Mouse (Mus musculus) ES-Bruce4 (cell line): ENCODE results near the gene Anks3. TPM values are rescaled to one million over a fixed set of nuclear protein-coding genes. Genes with fewer than 3 reads are reported as not detected.

Source experiments
- H3K27ac ChIP-seq: 2 replicates; pipeline ENCODE4 v1.5.1; 2012; ENCODE audit warnings: low read length, inconsistent platforms; ENCODE audit not compliant: insufficient read depth
- H3K27me3 ChIP-seq: 2 replicates; pipeline ENCODE4 v1.6.1; 2012; ENCODE audit warnings: mild to moderate bottlenecking, low read length, inconsistent platforms; ENCODE audit not compliant: control insufficient read depth, poor library complexity, insufficient read depth, severe bottlenecking
- H3K36me3 ChIP-seq: 2 replicates; pipeline ENCODE4 v1.6.1; 2012; ENCODE audit warnings: inconsistent platforms, mild to moderate bottlenecking, low read length, moderate library complexity; ENCODE audit not compliant: control insufficient read depth, poor library complexity, insufficient read depth, severe bottlenecking
- H3K4me1 ChIP-seq: one replicate; pipeline ENCODE4 v1.8.1; 2011; ENCODE audit warnings: low read length; ENCODE audit not compliant: control insufficient read depth, insufficient read depth
- H3K4me3 ChIP-seq: 2 replicates; pipeline ENCODE4 v1.5.1; 2011; ENCODE audit warnings: low read depth, mild to moderate bottlenecking, low read length
- H3K9ac ChIP-seq: 2 replicates; pipeline ENCODE4 v1.6.1; 2012; ENCODE audit warnings: low read depth, mild to moderate bottlenecking, inconsistent platforms; ENCODE audit not compliant: poor library complexity, severe bottlenecking
- H3K9me3 ChIP-seq: replicated peaks from 2 replicates; pipeline ENCODE4 v1.6.1; 2012; ENCODE audit warnings: mild to moderate bottlenecking, low read length, inconsistent platforms; ENCODE audit not compliant: control insufficient read depth, poor library complexity, insufficient read depth, severe bottlenecking
- CTCF ChIP-seq: IDR thresholded peaks from one replicate; pipeline ENCODE4 v1.8.1; 2011; ENCODE audit warnings: low read depth, low read length
- EP300 ChIP-seq: IDR thresholded peaks from 2 replicates; pipeline ENCODE4 v1.6.1; 2011; ENCODE audit warnings: low read depth, low read length; ENCODE audit not compliant: insufficient read depth
- POLR2A ChIP-seq: IDR thresholded peaks from one replicate; pipeline ENCODE4 v1.8.1; 2011; ENCODE audit warnings: low read length; ENCODE audit not compliant: insufficient read depth
- polyA plus RNA-seq: library from polyadenylated mRNA; stranded (reverse); fragments of >200 nt; gene quantifications from 2 replicates; pipeline ENCODE4 v1.2.4, GENCODE M21; 2011; ENCODE audit warnings: low read depth; ENCODE audit not compliant: missing spikeins, insufficient read depth, insufficient read length

Gene Anks3
- polyA plus RNA-seq, 1 experiment, result 28.4 TPM

DNA sequence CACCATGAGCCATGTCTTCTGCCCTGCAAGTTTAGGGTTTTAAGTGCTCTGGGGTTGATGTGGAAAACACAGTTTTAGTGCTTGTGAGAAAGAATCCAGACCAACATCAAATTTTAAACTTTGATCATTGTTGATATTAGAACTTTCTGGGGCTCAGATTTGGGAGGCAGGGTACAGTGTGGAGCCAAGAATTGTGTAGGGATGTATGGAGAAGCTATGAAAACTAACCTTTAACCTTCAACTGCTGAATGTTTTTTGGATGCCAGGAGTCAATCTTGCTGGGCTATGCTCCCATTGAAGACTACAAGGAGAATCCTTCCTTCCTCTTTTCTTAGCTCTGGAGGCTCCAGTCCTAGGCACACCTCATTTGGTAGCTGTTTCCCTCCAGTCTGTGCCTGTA is 57.4 kb downstream of the Anks3 start:
- Histone ChIP-seq H3K36me3 (no peaks in the 10 kb centered on the region), H3K4me3 (no peak overlapping the region), H3K9me3 (no peaks in the 10 kb centered on the region), H3K27me3 (no peaks in the 10 kb centered on the region), H3K9ac (no peak overlapping the region), H3K4me1 (peaks cover 2% of the 10 kb centered on the region), H3K27ac (no peak overlapping the region)
- TF ChIP-seq CTCF (no peak), POLR2A (no peak), EP300 (no peak)

DNA sequence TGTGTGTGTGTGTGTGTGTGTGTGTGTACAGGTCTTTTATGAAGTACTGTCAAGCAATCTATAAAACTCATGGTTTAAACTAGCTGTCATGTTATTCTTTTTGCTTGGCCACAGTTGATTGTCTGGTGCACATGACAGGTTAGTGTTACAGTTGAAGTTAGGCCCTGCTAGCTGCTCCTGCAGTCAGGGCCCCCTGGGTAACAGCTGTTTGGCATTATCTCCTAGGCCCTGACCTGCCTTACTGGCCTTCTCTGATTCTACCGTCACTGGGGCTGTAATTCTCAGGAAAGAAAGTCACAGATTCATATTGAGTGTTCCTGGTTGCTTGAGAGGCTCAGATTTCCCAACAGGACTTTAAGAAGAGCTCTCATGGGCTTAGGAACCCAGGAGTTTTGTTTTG is 58.4 kb downstream of the Anks3 start:
- Histone ChIP-seq H3K27me3 (no peaks in the 10 kb centered on the region), H3K36me3 (no peaks in the 10 kb centered on the region), H3K27ac (no peak overlapping the region), H3K9me3 (no peaks in the 10 kb centered on the region), H3K4me3 (no peak overlapping the region), H3K9ac (no peak overlapping the region), H3K4me1 (peaks cover 2% of the 10 kb centered on the region)
- no peak for TF ChIP-seq POLR2A
- TF ChIP-seq CTCF, result no peak
- no peak for TF ChIP-seq EP300

DNA sequence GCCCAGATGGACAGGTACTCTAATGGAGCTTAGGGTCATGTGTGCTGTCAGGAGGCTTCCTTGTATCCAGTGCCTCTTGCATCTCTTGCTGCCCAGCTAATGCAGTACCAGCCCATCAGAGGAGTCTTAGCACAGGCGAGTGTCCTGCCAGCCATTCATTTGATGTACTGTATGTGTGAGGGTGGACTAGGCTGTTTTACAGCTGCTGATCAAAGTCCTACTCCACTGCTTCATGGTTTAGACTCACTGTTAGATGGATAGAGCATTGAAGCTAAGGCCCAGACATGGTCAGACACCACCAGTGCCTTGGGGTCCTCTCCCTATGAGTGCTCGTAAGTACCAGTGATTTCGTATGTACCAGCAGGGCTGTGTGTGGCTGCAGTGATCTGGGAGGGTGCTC is 59.1 kb downstream of the Anks3 start:
- H3K4me1 ChIP-seq, result peaks cover 2% of the 10 kb centered on the region
- H3K9ac ChIP-seq, result no peak overlapping the region

DNA sequence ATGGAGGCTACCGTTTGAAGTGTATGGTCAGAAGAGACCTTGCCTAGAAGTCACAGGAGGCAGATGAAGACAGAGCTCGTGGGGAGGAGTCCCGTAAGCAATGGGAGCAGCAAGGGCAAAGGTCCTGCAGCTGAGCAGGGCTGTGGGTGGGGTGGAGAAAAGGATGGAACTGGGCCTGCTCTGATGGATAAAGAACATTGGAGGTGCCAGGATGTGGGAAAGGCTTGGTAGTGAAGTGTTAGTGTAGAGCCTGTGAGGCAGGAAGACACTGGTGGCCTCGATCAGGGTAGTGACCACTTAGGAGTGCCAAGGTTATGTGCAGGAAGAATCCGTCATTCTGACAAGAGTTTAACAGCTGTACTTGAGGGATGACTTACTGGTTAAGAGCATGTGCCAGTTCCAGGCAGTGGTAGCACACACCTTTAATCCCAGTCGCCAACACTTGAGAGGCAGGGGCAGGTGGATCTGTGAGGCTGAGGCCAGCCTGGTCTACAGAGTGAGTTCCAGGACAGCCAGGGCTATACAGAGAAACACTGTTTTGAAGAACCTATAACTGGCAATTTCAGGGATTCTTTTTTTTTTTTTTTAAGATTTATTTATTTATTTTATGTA is 60.4 kb downstream of the Anks3 start:
- Histone ChIP-seq H3K9ac (no peak overlapping the region), H3K36me3 (no peaks in the 10 kb centered on the region), H3K27ac (no peak overlapping the region), H3K9me3 (no peaks in the 10 kb centered on the region), H3K4me3 (no peak overlapping the region), H3K27me3 (no peaks in the 10 kb centered on the region), H3K4me1 (peaks cover 3% of the 10 kb centered on the region)
- TF ChIP-seq CTCF (no peak), POLR2A (no peak), EP300 (no peak)

More for the DNA sequence above, 59.1 kb downstream of the Anks3 start:
- Histone ChIP-seq H3K36me3 (no peaks in the 10 kb centered on the region), H3K27me3 (no peaks in the 10 kb centered on the region), H3K27ac (no peak overlapping the region), H3K9me3 (no peaks in the 10 kb centered on the region), H3K4me3 (no peak overlapping the region)
- no peak for TF ChIP-seq POLR2A
- no peak for TF ChIP-seq EP300
- TF ChIP-seq CTCF, result no peak

DNA sequence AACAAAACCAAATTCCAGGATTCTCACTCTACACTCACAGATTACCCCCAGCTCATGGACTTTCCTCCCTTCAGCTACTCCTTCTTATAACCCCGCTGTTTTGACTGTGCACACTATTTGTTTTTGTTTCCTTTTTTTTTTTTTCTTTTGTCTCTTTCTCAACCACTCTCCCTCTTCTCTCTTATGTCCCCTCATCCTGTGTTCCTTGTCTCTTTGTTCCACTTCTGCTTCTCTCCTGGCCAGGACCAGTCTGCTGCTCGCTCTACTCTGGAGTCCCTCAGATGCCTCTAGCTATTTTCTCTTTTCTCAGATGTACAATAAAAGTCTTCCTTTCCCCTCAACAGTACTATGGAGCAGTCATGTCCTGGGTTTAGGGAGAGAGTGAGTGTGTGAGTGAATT is 61.6 kb downstream of the Anks3 start:
- TF ChIP-seq EP300 (no peak), CTCF (no peak), POLR2A (no peak)
- H3K9ac ChIP-seq, result no peak overlapping the region
- H3K27me3 ChIP-seq, result no peaks in the 10 kb centered on the region
- peaks cover 2% of the 10 kb centered on the region for H3K4me1 ChIP-seq
- H3K4me3 ChIP-seq, result no peak overlapping the region
- no peaks in the 10 kb centered on the region for H3K36me3 ChIP-seq
- H3K9me3 ChIP-seq, result no peaks in the 10 kb centered on the region
- H3K27ac ChIP-seq, result no peak overlapping the region

DNA sequence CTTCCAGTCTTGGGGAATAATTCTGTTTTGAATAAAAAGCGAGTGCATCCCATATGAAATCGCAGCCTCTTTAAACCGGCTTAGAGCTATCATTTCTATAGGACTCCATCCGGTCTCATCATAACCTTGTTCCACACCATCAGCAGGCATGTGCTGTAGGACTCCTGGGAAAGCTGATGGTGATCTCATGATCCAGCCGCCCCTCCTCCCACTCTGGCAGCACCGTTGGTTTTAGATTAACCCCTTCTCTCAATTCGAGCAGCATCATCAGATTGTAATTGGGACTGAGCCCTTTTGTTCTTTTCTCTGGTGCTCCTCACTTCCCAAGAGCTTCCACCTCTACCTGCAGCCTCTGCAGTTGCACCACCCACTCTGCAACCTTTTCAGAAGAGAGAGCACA is 62.8 kb downstream of the Anks3 start:
- Histone ChIP-seq H3K4me3 (no peak overlapping the region), H3K36me3 (no peaks in the 10 kb centered on the region), H3K9me3 (no peaks in the 10 kb centered on the region), H3K27me3 (no peaks in the 10 kb centered on the region), H3K9ac (no peak overlapping the region), H3K27ac (no peak overlapping the region), H3K4me1 (peaks cover 5% of the 10 kb centered on the region)
- TF ChIP-seq EP300, result no peak
- TF ChIP-seq CTCF, result no peak
- no peak for TF ChIP-seq POLR2A
